Mouse (Mus musculus): ENCODE measurements around the gene Ubqln1. TPM values are rescaled to one million over a fixed set of nuclear protein-coding genes. Genes with fewer than 3 reads are reported as not detected.

Gene Ubqln1
- polyA plus RNA-seq, 1 experiment from 2014 or later: 61.4 TPM

DNA sequence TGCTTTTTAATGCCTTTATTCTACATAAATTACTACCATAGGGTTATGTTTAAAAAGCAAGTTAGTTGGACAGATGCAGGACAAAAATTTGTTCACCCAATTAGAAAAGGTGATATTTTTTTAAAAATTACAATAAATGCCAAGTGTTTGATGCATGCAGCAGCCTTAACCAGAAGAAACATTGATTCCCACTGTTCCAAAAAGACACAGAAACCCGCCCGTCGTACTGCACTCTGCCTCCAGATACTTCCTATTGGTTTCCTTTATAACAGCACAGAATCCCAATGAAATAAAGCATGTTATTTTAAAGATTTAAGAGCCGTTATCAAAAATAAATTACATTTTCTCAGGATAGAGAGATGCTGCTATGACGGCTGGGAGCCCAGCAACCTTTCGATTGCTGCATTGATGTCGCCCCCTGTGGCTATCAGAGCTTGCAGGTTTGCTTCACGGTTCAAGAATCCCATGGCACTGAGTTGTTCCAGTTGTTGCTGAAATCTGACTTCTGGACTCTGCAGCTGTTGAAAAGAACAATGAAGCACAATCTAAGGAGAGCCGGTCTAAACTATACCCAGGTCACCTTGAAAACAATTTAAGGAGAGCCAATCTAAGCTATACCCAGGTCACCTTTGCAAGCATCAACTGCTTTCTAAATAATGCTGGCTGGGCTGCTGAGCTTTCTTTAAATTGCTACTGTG, 37.8 kb downstream of the Ubqln1 start:
- no peaks in the 10 kb centered on the region for H3K9me3 ChIP-seq (ENCODE audit: control insufficient read depth, low read length)
- no peak overlapping the region for H3K4me2 ChIP-seq (replicated peaks; ENCODE audit: low read depth)
- no peaks in the 10 kb centered on the region for H3K27me3 ChIP-seq (ENCODE audit: control insufficient read depth, insufficient read depth, low read length)
- 90% methylated on average over 9 of the region's 9 CpGs for WGBS
- no peak overlapping the region for H3K27ac ChIP-seq (replicated peaks)
- H3K36me3 ChIP-seq (ENCODE audit: control insufficient read depth, insufficient read depth, low read length): peaks cover 15% of the 10 kb centered on the region
- no peak overlapping the region for H3K9ac ChIP-seq (ENCODE audit: low read length)
- no peak overlapping the region for H3K4me3 ChIP-seq (ENCODE audit: low read depth, low read length)
- TF ChIP-seq EP300 (optimal IDR thresholded peaks at IDR 0.05) (no peak), CTCF (IDR thresholded peaks at IDR 0.05; ENCODE audit: low read depth) (no peak)
- H3K4me1 ChIP-seq (replicated peaks; ENCODE audit: control insufficient read depth, insufficient read depth): no peaks in the 10 kb centered on the region
- ATAC-seq (ENCODE audit: low FRiP score, low TSS enrichment): no peak
- DNase-seq (ENCODE audit: low spot score): no peak

DNA sequence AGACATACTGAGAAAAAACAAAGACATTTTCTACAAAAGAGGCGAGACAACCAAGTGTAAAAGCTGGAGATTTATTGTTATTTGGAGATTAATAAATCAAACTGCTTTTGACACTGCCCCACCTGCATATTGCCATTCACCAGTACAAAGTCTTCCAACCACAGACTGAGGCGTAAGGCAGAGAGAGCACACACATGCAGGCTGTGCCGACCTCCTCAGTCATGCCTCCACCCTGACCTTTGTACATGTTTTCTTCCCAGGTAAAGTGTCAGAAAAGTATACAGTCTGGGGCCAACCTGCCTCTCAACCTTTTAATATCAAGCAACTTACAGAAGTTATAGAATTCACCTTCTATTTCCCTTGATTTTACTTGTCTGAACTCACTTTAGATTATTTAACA, 39.3 kb downstream of the Ubqln1 start:
- H3K27me3 ChIP-seq (ENCODE audit: control insufficient read depth, insufficient read depth, low read length): no peaks in the 10 kb centered on the region
- peaks cover 15% of the 10 kb centered on the region for H3K36me3 ChIP-seq (ENCODE audit: control insufficient read depth, insufficient read depth, low read length)
- ATAC-seq (ENCODE audit: low FRiP score, low TSS enrichment) (peak; percentile 88; the same call in 1 of the 2 replicates), DNase-seq (ENCODE audit: low spot score) (peak; percentile 31)
- 57% methylated on average over 3 of the region's 3 CpGs for WGBS
- no peak overlapping the region for H3K4me2 ChIP-seq (replicated peaks; ENCODE audit: low read depth)
- no peaks in the 10 kb centered on the region for H3K9me3 ChIP-seq (ENCODE audit: control insufficient read depth, low read length)
- no peak overlapping the region for H3K9ac ChIP-seq (ENCODE audit: low read length)
- H3K4me1 ChIP-seq (replicated peaks; ENCODE audit: control insufficient read depth, insufficient read depth): no peaks in the 10 kb centered on the region
- no peak for TF ChIP-seq EP300 (optimal IDR thresholded peaks at IDR 0.05)
- TF ChIP-seq CTCF (IDR thresholded peaks at IDR 0.05; ENCODE audit: low read depth): no peak
- H3K4me3 ChIP-seq (ENCODE audit: low read depth, low read length): no peak overlapping the region
- H3K27ac ChIP-seq (replicated peaks): no peak overlapping the region

GRCm38 (mm10) chr13:58168119-58168518, 47.3 kb downstream of the Ubqln1 start:
- Histone ChIP-seq H3K4me3 (ENCODE audit: low read depth, low read length) (no peak overlapping the region), H3K9ac (ENCODE audit: low read length) (no peak overlapping the region), H3K36me3 (ENCODE audit: control insufficient read depth, insufficient read depth, low read length) (peaks cover 2% of the 10 kb centered on the region; the same call in 1 of the 2 replicates), H3K27ac (replicated peaks) (no peak overlapping the region), H3K4me1 (replicated peaks; ENCODE audit: control insufficient read depth, insufficient read depth) (no peaks in the 10 kb centered on the region), H3K4me2 (replicated peaks; ENCODE audit: low read depth) (no peak overlapping the region), H3K27me3 (ENCODE audit: control insufficient read depth, insufficient read depth, low read length) (no peaks in the 10 kb centered on the region), H3K9me3 (ENCODE audit: control insufficient read depth, low read length) (no peaks in the 10 kb centered on the region)
- DNase-seq (ENCODE audit: low spot score) (no peak), ATAC-seq (ENCODE audit: low FRiP score, low TSS enrichment) (no peak)
- TF ChIP-seq EP300 (optimal IDR thresholded peaks at IDR 0.05): no peak

- no peak for ATAC-seq (ENCODE audit: low FRiP score, low TSS enrichment)
- H3K36me3 ChIP-seq (ENCODE audit: control insufficient read depth, insufficient read depth, low read length): peaks cover 14% of the 10 kb centered on the region
- no peaks in the 10 kb centered on the region for H3K4me1 ChIP-seq (replicated peaks; ENCODE audit: control insufficient read depth, insufficient read depth)
- H3K9me3 ChIP-seq (ENCODE audit: control insufficient read depth, low read length): no peaks in the 10 kb centered on the region
- no peaks in the 10 kb centered on the region for H3K27me3 ChIP-seq (ENCODE audit: control insufficient read depth, insufficient read depth, low read length)
- TF ChIP-seq CTCF (IDR thresholded peaks at IDR 0.05; ENCODE audit: low read depth): no peak
- no peak for TF ChIP-seq EP300 (optimal IDR thresholded peaks at IDR 0.05)
- no peak for DNase-seq (ENCODE audit: low spot score)
- no peak overlapping the region for H3K9ac ChIP-seq (ENCODE audit: low read length)
- no peak overlapping the region for H3K4me3 ChIP-seq (ENCODE audit: low read depth, low read length)
- no peak overlapping the region for H3K4me2 ChIP-seq (replicated peaks; ENCODE audit: low read depth)
- WGBS: 97% methylated on average over 12 of the region's 12 CpGs
- no peak overlapping the region for H3K27ac ChIP-seq (replicated peaks)
Measured at GRCm38 (mm10) chr13:58163343-58163742, 52.1 kb downstream of the Ubqln1 start.

DNA sequence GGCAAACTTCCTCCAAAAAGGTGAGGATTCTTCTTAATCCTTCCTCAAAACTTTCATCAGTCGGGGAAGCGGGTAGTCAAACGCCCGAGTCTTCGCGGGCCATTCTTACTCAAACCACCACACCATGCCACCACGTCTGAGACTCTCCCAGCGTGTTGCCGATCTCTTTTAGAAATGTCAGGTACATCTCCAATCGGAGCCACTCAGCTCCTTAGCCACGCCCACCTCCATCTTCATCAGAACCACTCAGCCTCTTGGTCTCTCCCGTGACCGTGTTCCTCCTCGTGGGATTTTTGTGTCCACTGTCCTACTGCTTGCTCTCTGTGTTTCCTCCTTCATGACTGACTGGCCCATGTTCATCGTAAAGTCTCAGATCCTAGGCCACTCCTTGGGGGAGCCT, 54.7 kb downstream of the Ubqln1 start:
- Histone ChIP-seq H3K9me3 (ENCODE audit: control insufficient read depth, low read length) (no peaks in the 10 kb centered on the region), H3K27ac (replicated peaks) (no peak overlapping the region), H3K27me3 (ENCODE audit: control insufficient read depth, insufficient read depth, low read length) (no peaks in the 10 kb centered on the region), H3K4me2 (replicated peaks; ENCODE audit: low read depth) (no peak overlapping the region), H3K9ac (ENCODE audit: low read length) (no peak overlapping the region), H3K4me1 (replicated peaks; ENCODE audit: control insufficient read depth, insufficient read depth) (no peaks in the 10 kb centered on the region), H3K36me3 (ENCODE audit: control insufficient read depth, insufficient read depth, low read length) (peaks cover 14% of the 10 kb centered on the region), H3K4me3 (ENCODE audit: low read depth, low read length) (no peak overlapping the region)
- TF ChIP-seq EP300 (optimal IDR thresholded peaks at IDR 0.05) (no peak), CTCF (IDR thresholded peaks at IDR 0.05; ENCODE audit: low read depth) (no peak)
- ATAC-seq (ENCODE audit: low FRiP score, low TSS enrichment) (no peak), DNase-seq (ENCODE audit: low spot score) (no peak)
- 95% methylated on average over 15 of the region's 15 CpGs for WGBS

DNA sequence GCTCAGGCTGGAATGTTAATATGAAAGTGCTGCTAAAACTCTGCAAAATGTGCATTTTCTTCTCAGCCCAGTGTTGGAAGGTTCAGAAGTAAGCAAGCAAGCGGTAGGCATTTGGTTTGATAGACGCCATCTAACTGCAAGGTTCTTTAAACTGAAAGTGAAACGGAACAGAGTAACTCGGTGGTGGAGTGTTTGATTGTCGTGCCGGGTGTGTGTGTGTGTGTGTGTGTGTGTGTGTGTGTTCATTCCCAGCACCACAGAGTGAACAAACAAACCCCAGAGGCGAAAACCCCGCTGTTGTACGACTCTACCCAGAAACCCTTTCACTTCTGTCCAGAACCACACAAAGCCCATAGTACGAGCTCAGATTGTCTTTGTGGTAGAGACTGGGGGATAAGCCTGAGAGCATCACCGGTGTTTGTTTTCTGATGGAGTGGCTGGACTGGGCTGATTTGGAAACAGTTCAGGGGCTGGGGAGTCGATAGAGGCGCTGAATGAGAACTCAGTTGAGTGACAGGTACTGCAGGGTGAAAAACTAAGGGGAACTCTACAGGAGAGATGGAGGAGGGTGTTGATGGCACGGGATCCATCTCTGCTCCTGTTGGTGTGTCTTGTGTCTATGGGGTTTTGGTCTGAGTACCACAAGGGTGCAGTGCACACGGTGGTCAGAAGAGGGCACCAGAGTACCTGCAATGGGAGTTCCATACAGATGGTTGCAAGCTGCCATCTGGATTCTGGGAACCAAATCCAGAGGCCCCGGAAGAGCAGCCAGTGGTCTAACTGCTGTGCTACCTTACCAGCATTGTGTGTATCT, 57.1 kb downstream of the Ubqln1 start:
- Histone ChIP-seq H3K4me1 (replicated peaks; ENCODE audit: control insufficient read depth, insufficient read depth) (no peaks in the 10 kb centered on the region), H3K9me3 (ENCODE audit: control insufficient read depth, low read length) (no peaks in the 10 kb centered on the region), H3K27ac (replicated peaks) (peak overlapping the region; percentile 82), H3K36me3 (ENCODE audit: control insufficient read depth, insufficient read depth, low read length) (peaks cover 14% of the 10 kb centered on the region), H3K9ac (ENCODE audit: low read length) (peak overlapping the region; percentile 75), H3K27me3 (ENCODE audit: control insufficient read depth, insufficient read depth, low read length) (no peaks in the 10 kb centered on the region), H3K4me2 (replicated peaks; ENCODE audit: low read depth) (peak overlapping the region; percentile 99), H3K4me3 (ENCODE audit: low read depth, low read length) (peak overlapping the region; percentile 82)
- DNase-seq (ENCODE audit: low spot score) (peak; percentile 92), ATAC-seq (ENCODE audit: low FRiP score, low TSS enrichment) (peak; percentile 79)
- WGBS: 4% methylated on average over 16 of the region's 16 CpGs
- TF ChIP-seq CTCF (IDR thresholded peaks at IDR 0.05; ENCODE audit: low read depth) (peak; percentile 94), EP300 (optimal IDR thresholded peaks at IDR 0.05) (no peak)

Measured in stomach, postnatal 0 days (tissue).